Mouse (Mus musculus) lung, adult 2 months (tissue): Measurements from ENCODE around the gene Olfr1023. TPM values are rescaled to one million over a fixed set of nuclear protein-coding genes. Genes with fewer than 3 reads are reported as not detected.

Source experiments
- DNase-seq: peaks from one replicate; pipeline ENCODE4 v3.0.0; 2022
- H3K4me1 ChIP-seq: fragments of 200-500 bp; 2 replicates; pipeline ENCODE4 v1.6.1; 2011; ENCODE audit warnings: low read length; ENCODE audit not compliant: control insufficient read depth, insufficient read depth
- H3K4me3 ChIP-seq: fragments of 200-500 bp; replicated peaks from 2 replicates; pipeline ENCODE3; 2011; ENCODE audit warnings: low read depth, mild to moderate bottlenecking, control low read depth, low read length; ENCODE audit errors: extremely low read depth
- CTCF ChIP-seq: fragments of 200-500 bp; IDR thresholded peaks from 2 replicates; pipeline ENCODE4 v1.5.1; 2011; ENCODE audit warnings: mild to moderate bottlenecking, low read length, control low read depth; ENCODE audit not compliant: insufficient read depth
- POLR2A ChIP-seq: fragments of 200-500 bp; IDR thresholded peaks from 2 replicates; pipeline ENCODE4 v1.6.1; 2011; ENCODE audit warnings: low read depth, mild to moderate bottlenecking, control low read depth, low read length, borderline replicate concordance; ENCODE audit errors: extremely low read depth
- WGBS: fragments of 180-500 bp; shearing (Covaris S2); methylation state at CpG from one replicate; pipeline ENCODE4 v1.1.7; 2018; 5-methylcytosine and 5-hydroxymethylcytosine counted together
- polyA plus RNA-seq: library from polyadenylated mRNA; depleted of rRNA; stranded (reverse); fragments of >200 nt; gene quantifications from 2 replicates; pipeline ENCODE4 v1.2.3, GENCODE M21; 2012; rRNA removed

Olfr1023 gene
- polyA plus RNA-seq, result not detected in 2 replicates

DNA sequence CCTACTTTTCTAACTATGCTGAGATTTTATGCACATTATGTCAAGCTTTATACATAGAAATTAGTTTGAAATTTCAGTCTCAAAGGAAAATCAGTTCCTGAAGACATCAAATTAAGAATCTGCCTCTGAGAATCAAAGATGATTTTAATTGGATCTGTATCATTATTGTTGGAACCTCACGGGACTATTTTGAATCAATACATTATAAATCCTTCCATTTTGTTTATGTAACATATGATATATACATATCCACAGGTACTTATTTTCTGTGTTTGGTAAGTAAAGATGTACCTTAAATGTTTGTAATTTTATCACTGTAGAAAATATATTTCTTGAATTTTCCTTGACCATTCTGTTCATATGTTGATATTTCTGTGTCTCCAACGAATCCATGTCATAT is at the start of gene Olfr1023:
Olfr1023 (plus strand) TSS at position 301 of the 400 bp plus-strand sequence.
- H3K4me3 ChIP-seq, result no peak within 1 kb of the TSS
- no peak for DNase-seq
- 58% methylated on average over 2 of the region's 2 CpGs for WGBS
- TF ChIP-seq POLR2A, result no peak
- TF ChIP-seq CTCF, result no peak
- no peaks in the 10 kb centered on the region for H3K4me1 ChIP-seq

DNA sequence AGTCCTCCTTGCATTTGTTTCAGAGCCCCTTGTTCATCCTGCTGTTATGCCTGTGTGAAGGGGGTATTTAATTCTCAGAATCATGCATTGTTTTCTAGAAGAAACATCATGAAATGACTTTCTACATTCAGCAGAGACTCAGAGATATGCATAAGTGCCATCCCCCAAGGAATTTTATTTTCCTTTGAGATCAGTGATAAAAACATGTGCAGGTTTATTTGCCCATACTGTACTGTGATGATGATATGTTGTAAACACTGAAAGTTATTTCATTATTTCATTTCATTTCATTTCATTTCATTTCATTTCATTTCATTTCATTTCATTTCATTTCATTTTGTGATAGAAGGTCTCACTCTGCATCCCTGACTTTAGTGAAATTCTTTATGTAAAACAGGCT is 40.1 kb upstream of the Olfr1023 start, which contains the start of gene Olfr1019:
Olfr1019 (minus strand) TSS at position 101 of the 400 bp plus-strand sequence.
- DNase-seq, result no peak
- TF ChIP-seq CTCF (no peak), POLR2A (no peak)
- no peaks in the 10 kb centered on the region for H3K4me1 ChIP-seq
- H3K4me3 ChIP-seq, result no peak within 1 kb of the TSS

DNA sequence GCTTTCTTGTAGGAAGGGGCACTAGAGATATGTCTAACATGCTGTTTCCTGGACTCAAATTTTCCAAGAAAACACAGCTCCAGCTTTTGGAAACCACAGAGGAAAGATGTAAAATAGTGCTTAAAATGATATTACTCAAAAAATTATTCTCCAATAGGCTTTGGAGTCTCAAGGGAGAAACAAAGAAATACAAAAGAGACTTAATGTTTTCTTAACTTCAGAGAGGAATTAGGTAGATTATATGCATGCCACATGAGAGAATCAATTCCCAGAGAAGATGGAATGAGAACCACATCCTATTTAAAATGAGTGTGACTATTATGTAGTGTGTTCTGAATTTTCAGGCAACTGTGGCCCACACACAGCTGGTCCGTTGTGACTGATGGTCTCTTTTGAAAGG is 38.7 kb upstream of the Olfr1023 start, which contains the start of gene Olfr1020:
Olfr1020 (plus strand) TSS at position 301 of the 400 bp plus-strand sequence.
- H3K4me1 ChIP-seq, result no peaks in the 10 kb centered on the region
- no peak for TF ChIP-seq POLR2A
- TF ChIP-seq CTCF, result no peak
- WGBS, result 88% methylated on average over 1 of the region's 1 CpGs
- H3K4me3 ChIP-seq, result no peak within 1 kb of the TSS
- no peak for DNase-seq

DNA sequence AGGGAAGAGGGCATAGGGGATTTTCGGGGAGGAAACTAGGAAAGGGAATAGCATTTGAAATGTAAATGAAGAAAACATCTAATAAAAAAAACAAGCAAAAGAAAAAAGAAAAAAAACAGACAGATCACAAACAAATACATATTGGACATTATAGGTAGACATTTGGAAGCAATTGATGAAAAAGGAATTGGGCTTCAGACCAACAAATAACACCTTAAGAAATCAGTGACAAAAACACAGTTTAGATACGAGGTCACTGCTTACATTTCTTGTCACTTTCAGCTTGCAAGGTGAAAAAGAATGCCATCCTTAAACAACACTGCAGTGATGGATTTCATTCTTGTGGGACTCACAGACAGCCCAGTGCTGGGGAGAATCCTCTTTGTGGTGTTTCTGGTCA is 17.1 kb upstream of the Olfr1023 start, which contains the start of gene Olfr1022:
Olfr1022 (plus strand) TSS at position 301 of the 400 bp plus-strand sequence.
- Histone ChIP-seq H3K4me3 (no peak within 1 kb of the TSS), H3K4me1 (no peaks in the 10 kb centered on the region)
- no peak for TF ChIP-seq CTCF
- no peak for TF ChIP-seq POLR2A
- DNase-seq, result no peak
- WGBS, result 35% methylated on average over 2 of the region's 2 CpGs

DNA sequence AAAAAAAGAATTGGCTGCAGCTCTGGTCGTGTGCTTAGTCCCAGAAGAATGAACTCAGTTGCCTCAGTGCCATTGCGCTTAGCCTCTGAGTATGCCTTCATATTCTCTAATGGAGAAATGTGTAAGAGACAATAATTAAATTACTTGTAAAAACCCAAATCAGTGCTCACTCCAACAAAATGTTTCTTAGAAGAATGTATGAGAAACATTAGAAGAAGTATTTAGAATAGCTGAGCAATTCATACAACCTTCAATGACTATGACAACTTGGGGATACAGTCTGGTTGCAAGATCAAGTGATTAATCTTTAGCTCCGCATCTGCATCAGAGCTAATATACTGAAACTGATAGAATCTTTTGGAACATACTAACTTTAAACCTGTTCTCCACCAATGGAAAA is 19.5 kb downstream of the Olfr1023 start, which contains the start of gene Olfr1024:
Olfr1024 (minus strand) TSS at position 101 of the 400 bp plus-strand sequence.
- WGBS, result 81% methylated on average over 3 of the region's 3 CpGs
- no peaks in the 10 kb centered on the region for H3K4me1 ChIP-seq
- TF ChIP-seq CTCF (no peak), POLR2A (no peak)
- no peak within 1 kb of the TSS for H3K4me3 ChIP-seq
- no peak for DNase-seq

DNA sequence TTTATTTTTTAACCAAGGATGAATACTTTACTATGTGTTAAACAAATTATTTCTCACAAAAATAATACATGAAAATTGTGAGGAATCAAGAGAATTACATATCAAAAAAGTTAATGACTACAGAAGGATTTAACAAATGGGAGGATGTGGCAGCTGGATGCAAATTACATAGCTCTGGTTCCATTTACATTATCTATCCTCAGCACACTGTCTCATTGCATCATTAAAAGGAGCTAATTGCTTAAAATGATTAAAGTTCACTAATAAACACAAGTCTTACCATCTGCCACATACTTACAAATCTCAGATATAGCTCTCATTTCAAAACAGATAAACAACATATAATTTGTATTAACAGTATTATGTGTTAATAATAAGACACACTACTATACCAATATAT is 27.8 kb downstream of the Olfr1023 start:
- Histone ChIP-seq H3K4me1 (no peaks in the 10 kb centered on the region), H3K4me3 (no peak overlapping the region)
- no peak for TF ChIP-seq POLR2A
- TF ChIP-seq CTCF, result no peak
- DNase-seq, result no peak

DNA sequence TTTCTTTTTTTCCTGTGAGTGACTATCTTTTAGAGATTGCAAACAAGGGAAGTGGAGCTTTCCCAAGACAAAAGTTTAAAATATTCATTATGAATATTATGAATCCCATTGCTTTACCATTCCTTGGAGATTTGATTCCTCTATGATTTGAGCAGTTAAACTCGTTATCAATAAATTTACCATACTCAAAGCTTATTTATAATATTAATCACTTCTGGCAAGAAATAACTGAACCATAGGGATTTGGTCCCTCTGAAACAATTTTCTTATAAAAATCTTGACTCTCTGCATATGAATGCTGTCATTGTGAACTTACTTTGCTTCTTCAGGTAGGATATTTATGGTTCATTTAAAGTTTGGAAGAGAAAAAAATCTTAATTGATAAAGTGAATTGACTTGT is 29.5 kb downstream of the Olfr1023 start, which contains the start of gene Olfr1025-ps1:
Olfr1025-ps1 (plus strand) TSS at position 301 of the 400 bp plus-strand sequence.
- Histone ChIP-seq H3K4me3 (no peak within 1 kb of the TSS), H3K4me1 (no peaks in the 10 kb centered on the region)
- no peak for DNase-seq
- 40% methylated on average over 1 of the region's 1 CpGs for WGBS
- no peak for TF ChIP-seq CTCF
- no peak for TF ChIP-seq POLR2A

DNA sequence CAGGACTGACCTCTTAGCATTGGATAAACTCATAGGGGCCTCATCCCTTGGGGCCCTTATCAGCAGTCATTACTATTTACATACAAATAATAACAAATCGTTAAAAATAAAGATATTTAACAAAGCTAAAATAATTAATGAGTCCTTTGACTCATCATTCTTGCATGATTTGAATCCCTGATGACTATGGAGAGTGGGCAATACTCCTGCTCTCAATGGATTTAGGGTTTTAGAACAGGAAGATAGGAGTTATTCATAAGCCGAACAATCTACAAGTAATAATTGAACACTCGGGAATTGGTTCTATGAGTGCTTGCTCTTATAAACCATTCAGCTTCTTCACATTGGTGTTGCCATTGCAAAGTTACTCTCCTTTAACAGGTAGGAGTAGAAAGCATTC is 35.8 kb downstream of the Olfr1023 start, which contains the start of gene Olfr1026:
Olfr1026 (plus strand) TSS at position 301 of the 400 bp plus-strand sequence.
- TF ChIP-seq POLR2A, result no peak
- TF ChIP-seq CTCF, result no peak
- Histone ChIP-seq H3K4me3 (no peak within 1 kb of the TSS), H3K4me1 (no peaks in the 10 kb centered on the region)
- DNase-seq, result no peak
- WGBS, result 83% methylated on average over 3 of the region's 3 CpGs

Other genes starting within 250 kb of the Olfr1023 start
- gene Olfr1002, start 234.9 kb upstream of the Olfr1023 start, polyA plus RNA-seq, result not detected in 2 replicates
- gene Olfr154, start 221.2 kb upstream of the Olfr1023 start, polyA plus RNA-seq, result not detected in 2 replicates
- gene Olfr1006, start 206.9 kb upstream of the Olfr1023 start, polyA plus RNA-seq, result not detected in 2 replicates
- gene Olfr1008, start 196.2 kb upstream of the Olfr1023 start, polyA plus RNA-seq, result not detected in 2 replicates
- gene Olfr1009, start 170.2 kb upstream of the Olfr1023 start, polyA plus RNA-seq, result not detected in 2 replicates
- not detected in 2 replicates for gene Olfr1012, start 122.9 kb upstream of the Olfr1023 start, polyA plus RNA-seq
- gene Olfr1013, start 118.5 kb upstream of the Olfr1023 start, polyA plus RNA-seq, result not detected in 2 replicates
- not detected in 2 replicates for gene Olfr1014, start 112.9 kb upstream of the Olfr1023 start, polyA plus RNA-seq
- not detected in 2 replicates for gene Olfr1015, start 103.6 kb upstream of the Olfr1023 start, polyA plus RNA-seq
- not detected in 2 replicates for gene Olfr1016, start 83.1 kb upstream of the Olfr1023 start, polyA plus RNA-seq
- gene Olfr1018, start 67.2 kb upstream of the Olfr1023 start, polyA plus RNA-seq, result not detected in 2 replicates
- gene Olfr1019, start 40.2 kb upstream of the Olfr1023 start, polyA plus RNA-seq, result not detected in 2 replicates
- not detected in 2 replicates for gene Olfr1020, start 38.6 kb upstream of the Olfr1023 start, polyA plus RNA-seq
- gene Olfr1022, start 17.0 kb upstream of the Olfr1023 start, polyA plus RNA-seq, result not detected in 2 replicates
- not detected in 2 replicates for gene Olfr1024, start 19.4 kb downstream of the Olfr1023 start, polyA plus RNA-seq
- not detected in 2 replicates for gene Olfr1025-ps1, start 29.6 kb downstream of the Olfr1023 start, polyA plus RNA-seq
- gene Olfr1026, start 35.9 kb downstream of the Olfr1023 start, polyA plus RNA-seq, result not detected in 2 replicates
- not detected in 2 replicates for gene Olfr1028, start 64.8 kb downstream of the Olfr1023 start, polyA plus RNA-seq
- not detected in 2 replicates for gene Olfr1029, start 88.3 kb downstream of the Olfr1023 start, polyA plus RNA-seq
- gene Olfr1030, start 93.6 kb downstream of the Olfr1023 start, polyA plus RNA-seq, result not detected in 2 replicates
- gene Olfr1031, start 104.7 kb downstream of the Olfr1023 start, polyA plus RNA-seq, result not detected in 2 replicates
- gene Olfr1032, start 119.9 kb downstream of the Olfr1023 start, polyA plus RNA-seq, result not detected in 2 replicates
- gene Olfr1033, start 135.0 kb downstream of the Olfr1023 start, polyA plus RNA-seq, result 0.36 and 0.45 TPM in 2 replicates
- 0.07 and 0.09 TPM in 2 replicates for gene Olfr1034, start 160.2 kb downstream of the Olfr1023 start, polyA plus RNA-seq
- gene Olfr1036, start 188.4 kb downstream of the Olfr1023 start, polyA plus RNA-seq, result not detected in 2 replicates
- not detected in 2 replicates for gene Olfr1037, start 201.7 kb downstream of the Olfr1023 start, polyA plus RNA-seq